Mouse (Mus musculus): ENCODE measurements around the gene Emg1.

The Emg1 gene

DNA sequence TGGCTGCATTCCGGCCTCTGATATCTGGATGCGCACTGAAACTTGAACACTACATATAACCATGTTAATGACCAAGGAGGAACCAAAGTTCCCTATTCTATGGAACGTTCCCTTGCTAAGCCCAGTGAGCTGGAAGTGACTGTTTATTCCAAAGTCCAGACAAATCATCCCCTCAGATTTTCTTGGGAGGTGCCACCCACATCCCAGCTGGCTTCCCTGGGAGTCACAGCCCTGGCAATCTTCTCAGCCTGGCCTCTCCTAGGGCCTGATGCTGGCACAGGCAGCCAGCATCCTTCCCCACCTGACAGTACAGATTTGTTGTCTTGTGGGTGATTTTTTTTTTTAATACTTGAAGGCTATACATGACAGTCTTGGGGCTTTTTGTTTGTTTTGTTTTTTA lies 32.5 kb downstream of the Emg1 start:
- DNase-seq: no peak

DNA sequence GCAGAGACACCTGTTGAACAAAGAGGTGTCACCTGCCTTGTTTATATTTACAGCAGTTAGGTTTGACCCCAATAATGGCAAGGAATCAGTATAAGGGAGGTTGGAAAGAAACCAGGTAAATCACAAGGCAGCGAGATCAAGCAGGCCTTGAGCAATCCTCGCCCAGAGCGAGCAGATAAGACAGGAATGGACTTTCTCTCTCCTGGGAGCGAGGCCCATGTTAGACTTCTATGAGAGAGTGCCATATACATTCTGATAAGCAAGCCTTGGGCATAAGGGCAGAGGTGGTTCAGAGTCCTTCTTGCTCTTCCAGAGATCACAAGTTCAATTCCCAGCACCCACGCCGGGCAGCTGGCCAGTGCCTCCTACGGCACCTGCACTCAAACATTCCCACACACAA lies 33.2 kb downstream of the Emg1 start:
- DNase-seq: no peak

DNA sequence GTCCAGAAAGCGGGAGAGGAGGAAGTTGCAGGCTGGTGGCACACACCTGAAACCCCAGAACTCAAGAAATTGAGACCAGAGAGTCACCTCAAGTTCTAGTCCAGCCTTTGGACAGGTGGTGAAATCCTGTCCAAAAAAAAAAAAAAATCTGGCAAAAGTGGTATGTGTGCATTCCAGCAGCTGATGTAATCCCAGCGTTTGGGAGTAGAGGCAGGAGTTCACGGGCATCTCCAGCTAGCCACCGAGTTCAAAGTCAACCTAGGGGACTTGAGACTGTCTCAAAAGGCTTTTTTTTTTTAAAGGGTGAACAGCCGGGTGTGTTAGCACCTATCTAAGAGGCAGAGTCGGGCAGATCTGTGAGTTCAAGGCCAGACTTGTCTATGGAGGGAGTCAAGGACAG lies 35.8 kb downstream of the Emg1 start:
- no peak for DNase-seq

DNA sequence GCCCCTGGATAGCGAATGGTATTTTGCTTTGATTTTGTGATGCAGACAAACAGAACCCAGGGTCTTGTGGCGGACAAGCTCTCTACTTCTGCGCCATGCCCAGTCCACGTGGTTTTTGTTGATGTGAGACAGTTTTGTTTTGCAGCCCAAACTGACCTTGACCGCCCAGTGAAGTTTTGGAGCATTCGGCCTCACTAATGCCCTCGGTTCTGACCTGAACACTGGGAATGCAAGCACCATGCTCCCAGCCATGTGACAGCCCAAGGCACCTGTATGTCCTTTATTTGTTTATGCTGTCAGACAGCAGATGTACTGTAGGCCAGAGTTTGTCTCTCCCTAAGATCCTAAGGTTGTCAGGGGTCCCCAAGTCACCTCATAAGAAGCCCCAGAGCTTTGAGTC lies 37.4 kb downstream of the Emg1 start:
- DNase-seq: peak; percentile 78

DNA sequence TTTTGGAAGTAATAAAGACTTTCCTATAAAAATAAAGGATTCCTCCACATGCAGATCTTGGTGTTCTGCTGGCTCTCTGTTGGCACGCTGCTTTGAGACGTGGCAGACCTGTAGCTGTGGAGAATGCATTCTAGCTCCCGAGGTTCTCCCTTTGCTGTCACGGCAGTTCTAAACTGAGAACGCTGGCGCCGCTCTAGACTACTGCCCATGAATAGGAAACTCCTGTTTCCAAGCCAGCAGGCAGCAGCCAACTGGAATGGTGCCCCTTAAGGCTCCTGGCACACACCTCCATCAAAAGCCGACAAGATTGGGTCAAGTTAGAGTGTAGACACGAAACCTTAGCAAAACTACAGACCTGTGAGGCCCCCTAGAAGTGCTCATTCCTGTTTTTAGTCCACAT lies 38.4 kb downstream of the Emg1 start:
- DNase-seq: peak; percentile 95

DNA sequence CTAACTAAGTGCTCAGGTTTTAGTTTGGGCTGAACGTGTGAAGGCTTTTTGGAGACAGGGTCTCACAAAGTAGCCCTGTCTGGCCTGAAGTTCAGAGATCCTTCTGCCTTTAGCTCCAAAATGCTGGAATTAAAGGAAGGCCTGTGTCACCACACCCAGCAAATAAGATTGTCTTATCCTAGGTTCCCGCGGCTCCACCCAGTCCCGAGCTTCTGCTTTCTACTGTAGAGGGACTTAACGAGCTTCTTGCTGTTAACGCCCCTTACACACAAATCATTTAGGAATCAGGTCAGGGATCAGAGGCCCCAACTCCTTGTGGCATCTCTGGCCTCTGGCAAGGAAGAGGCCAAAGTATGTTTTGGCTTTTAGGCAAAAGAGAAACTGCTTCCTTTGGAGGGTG lies 39.9 kb downstream of the Emg1 start:
- peak; percentile 88 for DNase-seq

DNA sequence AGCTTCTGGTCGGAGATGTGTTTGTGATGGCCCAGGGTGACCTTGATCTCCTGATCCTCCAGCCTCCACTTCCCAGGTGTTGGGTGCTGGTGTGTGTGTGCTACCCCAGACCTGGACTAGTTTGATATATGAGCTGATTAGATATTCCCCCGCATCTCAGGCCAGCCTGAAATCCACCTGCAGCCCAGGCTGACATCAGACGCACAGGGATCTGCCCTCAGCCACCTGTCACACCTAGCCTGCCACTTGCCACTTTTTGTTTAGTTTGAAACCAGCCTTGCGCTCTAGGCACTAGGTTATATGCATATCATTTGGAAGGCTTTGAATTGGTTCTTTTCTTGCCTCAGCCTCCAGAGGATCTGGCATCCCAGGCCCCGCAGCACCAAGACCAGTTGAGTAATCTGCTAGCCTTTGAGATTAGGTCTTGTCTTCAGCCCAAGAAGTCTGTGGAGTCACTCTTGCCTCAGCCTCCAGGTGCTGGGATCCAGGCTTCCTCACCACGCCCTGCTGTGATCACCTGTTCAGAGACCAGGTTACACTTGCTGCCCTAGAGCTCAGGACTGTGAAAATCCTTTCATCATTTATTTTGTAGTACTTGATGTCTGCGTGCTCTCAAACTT lies 41.6 kb downstream of the Emg1 start:
- peak; percentile 85 for DNase-seq

DNA sequence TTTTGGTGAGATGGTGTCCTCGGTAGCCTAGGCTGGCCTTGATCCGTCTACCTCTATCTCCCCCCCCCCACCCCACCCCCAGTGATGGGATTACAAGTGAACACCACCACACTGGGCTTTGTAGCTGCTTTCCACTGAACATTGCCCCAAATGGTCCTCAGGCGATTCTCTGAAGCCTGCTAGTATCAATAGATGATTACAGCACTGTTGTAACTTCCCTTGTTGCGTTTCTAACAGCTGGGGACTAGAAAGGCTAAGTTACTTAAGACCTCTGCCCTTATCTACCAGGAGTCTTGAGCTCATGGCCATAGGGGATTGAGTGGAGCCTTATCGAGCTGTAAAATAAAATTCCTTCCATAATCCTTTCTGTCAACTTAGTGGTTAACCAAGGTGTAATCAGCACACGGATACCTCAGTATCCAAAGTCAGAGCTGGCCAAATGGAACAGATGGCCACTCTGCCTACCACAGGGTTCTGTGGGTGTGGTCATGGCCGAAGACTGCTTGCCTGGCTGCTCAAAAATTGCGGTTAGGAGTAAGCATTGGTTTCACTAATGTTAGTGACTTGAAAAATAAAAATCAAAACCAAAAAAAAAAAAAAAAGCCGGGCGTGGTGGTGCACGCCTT lies 42.6 kb downstream of the Emg1 start:
- DNase-seq: peak; percentile 84

DNA sequence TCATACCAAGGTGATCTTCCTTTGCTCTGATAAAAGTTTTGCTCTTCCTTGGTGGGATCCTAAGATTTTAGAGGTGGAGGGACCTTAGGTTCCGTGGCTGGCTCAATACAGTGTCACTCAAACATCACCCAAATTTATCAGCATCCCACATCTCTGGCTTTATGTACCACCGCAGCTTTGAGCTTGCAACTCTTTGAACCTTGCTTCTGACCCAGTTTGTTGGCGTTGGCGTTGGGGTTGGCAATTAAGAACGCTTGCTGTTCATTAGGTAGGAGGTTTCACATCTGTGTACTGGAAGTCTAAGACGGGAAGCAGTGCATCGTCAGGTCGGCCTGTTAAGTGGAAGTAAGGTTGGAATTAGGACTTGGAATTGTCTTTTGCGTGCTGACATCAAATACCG lies 47.0 kb downstream of the Emg1 start:
- DNase-seq: peak; percentile 80

DNA sequence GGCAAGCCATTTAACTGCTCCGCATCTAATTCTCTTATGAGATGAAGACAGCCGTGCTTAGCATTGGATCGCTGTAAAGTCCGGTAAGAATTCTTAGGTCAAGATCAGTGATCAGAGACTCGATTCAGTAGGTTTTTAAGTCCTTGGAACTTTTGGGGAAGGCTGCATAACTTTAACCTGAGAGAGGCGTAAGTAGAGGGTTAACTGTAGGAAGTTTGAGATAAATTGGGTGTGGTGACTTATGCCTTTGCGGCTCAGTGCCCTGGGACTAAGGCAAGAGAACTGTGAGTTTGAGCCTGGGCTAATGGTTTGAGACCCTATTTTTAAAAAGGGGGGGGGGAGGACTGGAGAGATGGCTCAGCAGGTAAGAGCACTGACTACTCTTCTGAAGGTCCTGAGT lies 47.7 kb downstream of the Emg1 start:
- DNase-seq: no peak

DNA sequence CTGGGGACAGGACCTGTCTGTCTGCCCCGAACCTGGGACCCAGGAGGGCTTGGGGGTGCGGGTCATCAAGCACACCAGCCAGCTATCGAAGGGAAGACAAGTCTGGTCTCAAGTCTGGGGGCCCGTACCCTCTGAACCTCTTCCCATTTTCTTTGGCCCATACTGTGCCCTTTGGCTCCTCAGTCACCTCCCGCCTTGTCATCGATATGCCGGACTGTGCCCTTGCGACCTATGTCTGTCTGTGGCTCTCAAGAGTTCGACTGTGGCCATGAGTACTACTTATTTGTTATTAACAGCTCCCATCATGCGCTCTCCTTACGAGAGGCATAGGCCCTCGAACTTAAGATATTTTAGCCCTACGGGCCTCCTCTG lies 48.6 kb downstream of the Emg1 start:
- no peak for DNase-seq

DNA sequence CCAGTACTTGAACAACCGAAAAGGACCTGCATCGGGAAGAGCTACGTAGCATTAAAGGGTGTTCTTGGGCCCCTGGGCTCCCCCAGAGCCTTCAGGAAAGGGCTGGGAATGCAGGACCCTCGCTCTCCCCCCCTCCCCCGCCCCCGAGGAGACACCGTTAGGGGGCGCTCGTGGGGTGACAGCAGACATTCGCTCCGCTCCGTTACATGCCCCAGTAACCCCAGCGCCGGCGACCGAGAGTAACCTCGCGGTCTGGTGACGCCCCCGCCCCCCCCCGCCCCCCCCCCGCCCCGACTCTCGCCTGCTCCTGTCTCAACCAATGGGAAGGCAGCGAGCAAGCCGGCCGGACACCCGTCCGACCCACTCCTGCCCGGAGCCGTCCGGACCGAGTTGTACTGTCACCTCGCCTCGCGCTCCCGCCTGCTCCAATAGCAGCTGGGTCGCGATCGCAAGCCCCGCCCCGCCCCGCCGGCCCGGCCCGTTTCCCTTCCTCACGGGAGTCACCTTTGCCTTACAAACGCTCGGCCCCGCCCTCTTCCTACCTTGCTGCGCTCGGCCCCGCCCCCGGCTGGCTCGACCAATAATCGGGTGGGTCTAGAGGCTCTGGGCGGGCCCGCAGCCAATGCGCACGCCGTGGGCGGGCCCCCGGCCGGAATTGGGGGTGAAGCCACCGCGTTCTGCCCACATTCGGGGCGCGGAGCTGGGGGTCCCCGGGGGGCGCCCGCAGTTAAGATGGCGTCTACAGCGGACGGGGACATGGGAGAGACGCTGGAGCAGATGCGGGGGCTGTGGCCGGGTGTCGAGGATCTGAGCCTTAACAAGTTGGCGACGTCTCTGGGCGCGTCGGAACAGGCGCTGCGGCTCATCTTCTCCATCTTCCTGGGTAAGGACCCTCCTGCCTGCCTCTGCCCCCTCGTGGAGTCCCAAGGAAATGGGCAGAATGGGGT lies 49.2 kb downstream of the Emg1 start, which contains the start of gene Lpcat3:
TSS of gene Lpcat3 (plus strand) at position 551 of the 947 bp plus-strand sequence.
- DNase-seq: peak; percentile 100

DNA sequence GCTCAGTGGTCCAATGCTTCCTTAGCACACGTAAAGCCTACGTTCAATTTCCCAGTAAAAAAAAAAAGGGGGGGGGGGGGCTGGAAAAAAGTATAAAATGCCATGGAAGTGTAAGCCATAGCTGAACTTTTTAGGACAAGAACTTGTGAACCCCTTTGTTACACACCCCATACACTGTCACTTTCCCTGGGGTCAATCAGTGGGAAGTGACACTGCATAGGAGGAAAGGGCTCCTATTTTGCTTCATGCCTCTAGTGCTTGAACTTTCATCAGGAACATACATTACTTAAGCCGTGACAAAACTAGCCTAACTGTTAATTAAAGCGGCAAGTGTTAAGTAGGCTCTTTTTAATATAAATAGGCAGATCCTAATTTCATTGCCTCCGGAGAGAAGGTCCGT lies 50.0 kb downstream of the Emg1 start:
- no peak for DNase-seq

DNA sequence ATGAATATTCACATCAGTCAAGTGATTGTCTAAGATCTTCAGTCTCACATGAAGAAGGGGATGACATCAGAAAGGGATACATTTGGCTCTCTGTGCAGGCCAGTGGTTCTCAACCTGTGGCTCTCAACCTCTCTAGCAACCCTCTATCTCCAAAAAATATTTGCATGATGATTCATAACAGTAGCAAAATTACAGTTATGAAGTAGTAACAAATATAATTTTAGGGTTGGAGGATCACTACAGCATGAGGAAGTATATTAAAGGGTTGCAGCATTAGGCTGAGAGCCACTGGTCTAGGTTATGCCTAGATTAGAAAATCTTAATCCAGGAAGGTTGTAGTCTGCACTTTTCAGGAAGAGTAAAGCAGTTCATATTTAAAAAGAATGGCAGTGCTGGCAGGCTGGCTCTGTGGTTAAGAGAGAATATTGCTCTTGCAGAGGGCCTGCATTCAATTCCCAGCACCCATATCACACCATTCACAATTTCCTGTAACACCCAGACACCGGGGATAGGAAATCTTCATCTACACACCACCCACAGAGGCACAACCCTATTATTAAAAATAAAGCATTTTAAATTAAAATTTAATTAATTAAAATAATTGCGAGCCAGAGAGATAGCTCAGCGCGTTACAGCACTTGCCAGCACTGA lies 50.7 kb downstream of the Emg1 start:
- DNase-seq: peak; percentile 55

DNA sequence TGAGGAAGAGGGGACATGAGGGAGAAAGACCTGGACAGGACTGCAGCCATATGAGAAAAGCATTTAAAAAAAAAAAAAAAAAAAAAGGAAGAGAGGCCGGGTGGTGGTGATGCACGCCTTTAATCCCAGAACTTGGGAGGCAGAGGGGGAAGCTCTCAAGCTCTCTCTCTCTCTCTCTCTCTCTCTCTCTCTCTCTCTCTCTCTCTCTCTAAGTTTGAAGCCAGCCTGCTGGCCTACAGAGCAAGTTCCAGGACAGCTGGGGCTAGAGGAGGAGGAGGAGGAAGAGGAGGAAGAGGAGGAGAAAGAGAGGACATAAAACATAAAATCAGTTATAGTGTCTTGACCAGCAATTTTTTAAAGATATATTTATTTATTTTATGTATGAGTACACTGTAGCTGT lies 53.9 kb downstream of the Emg1 start:
- DNase-seq: no peak

DNA sequence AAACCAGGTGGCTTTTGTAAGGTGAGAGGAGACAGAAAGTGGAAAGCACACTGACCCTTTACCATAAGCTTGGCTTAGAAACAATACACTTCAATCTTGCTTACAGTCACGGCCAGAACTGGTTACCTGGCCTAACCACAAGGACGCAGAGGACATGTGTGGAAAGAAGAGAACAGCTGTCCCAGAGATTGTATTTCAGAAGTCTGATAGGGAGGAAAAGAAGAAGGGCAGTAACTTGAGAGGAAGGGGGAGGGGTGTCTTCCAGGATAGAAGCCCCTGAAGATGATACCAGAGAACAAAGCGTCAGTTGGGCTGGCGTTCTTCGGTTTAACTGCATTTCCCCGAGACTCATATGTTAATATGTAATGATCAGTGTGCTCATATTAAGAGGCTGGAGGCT lies 56.1 kb downstream of the Emg1 start:
- peak; percentile 60 for DNase-seq
